Mouse (Mus musculus) Patski (cell line): ENCODE data around the gene Chn2. TPM values are rescaled to one million over a fixed set of nuclear protein-coding genes. Genes with fewer than 3 reads are reported as not detected.

Source experiments
- ATAC-seq: fragments of 100-300 bp; one replicate; pipeline ENCODE4 v1.8.0; 2021
- CTCF ChIA-PET: fragments of 350-600 bp; sonication (Branson Sonifier 250); formaldehyde crosslinking; loops from one replicate; lab custom pipeline; 2022; ENCODE audit warnings: inconsistent platforms; lab: Charles Lee
- POLR2A ChIA-PET: fragments of 350-600 bp; sonication (Branson Sonifier 250); formaldehyde crosslinking; loops from one replicate; lab custom pipeline; 2022; ENCODE audit warnings: antibody characterized with exemption, inconsistent platforms; lab: Charles Lee
- DNase-seq: peaks from one replicate; pipeline ENCODE4 v3.0.0-alpha.2; 2011; ENCODE audit warnings: low read depth, low spot score
- H3K27me3 ChIP-seq: fragments of 371-371 bp; one replicate; pipeline ENCODE4 v1.5.1; 2021
- CTCF ChIP-seq: fragments of 100-300 bp; IDR thresholded peaks from one replicate; pipeline ENCODE4 v1.5.1; 2021
- in situ Hi-C: fragments of 300-500 bp; cut with MboI; formaldehyde crosslinking; loops from 3 replicates; pipeline ENCODE4 v1.11.1; 2018; ENCODE audit warnings: low pct_unique_long_range_greater_than_20kb, mixed read lengths
- polyA plus RNA-seq: library from polyadenylated mRNA; unstranded; gene quantifications from one replicate; pipeline ENCODE4 v1.2.3, GENCODE M21; 2021

Chn2 gene
- polyA plus RNA-seq, 1 experiment from 2014 or later: 15.7 TPM

GRCm38 (mm10) chr6:54041386-54042043 lies 2.2 kb downstream of the Chn2 start:
- DNase-seq (no peak), ATAC-seq (no peak)
- no peak for TF ChIP-seq CTCF
- in situ Hi-C loops: no loop called here
- ChIA-PET CTCF (interaction anchor here (1.5 kb wide), 1 partner anchor 10 kb away, joined by 3 read pairs; no protein-coding TSS in a partner anchor), POLR2A (interaction anchor here (0.7 kb wide), 1 partner anchor 154 kb away, joined by 3 read pairs; no protein-coding TSS in a partner anchor)
- no peaks in the 10 kb centered on the region for H3K27me3 ChIP-seq

DNA sequence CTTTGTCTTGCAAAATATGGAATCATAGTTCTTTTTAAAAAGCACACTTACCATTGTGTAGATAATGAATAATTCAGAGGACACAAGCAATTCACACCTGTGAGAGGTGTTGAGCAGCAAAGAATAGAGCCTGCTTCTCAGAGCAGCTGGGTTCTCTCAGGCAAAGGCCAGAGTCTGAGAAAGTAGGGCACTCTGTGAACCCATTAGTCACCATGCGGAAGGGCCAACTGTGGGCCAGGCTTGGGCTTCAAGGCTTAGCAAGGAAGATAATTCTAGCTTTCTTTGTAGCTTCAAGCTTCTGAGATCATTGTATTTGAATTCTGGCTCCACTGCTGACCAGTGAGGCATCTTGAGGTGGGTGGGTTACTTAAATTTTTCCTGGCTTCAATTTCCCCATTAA lies 2.8 kb downstream of the Chn2 start:
- no peaks in the 10 kb centered on the region for H3K27me3 ChIP-seq
- ATAC-seq (no peak), DNase-seq (no peak)
- in situ Hi-C loops: no loop called here
- POLR2A ChIA-PET: no interaction called here
- no peak for TF ChIP-seq CTCF
- CTCF ChIA-PET: interaction anchor here (1.5 to 2.6 kb wide), 2 partner anchors 10 to 122 kb away, joined by 3 to 7 read pairs; no protein-coding TSS in a partner anchor

DNA sequence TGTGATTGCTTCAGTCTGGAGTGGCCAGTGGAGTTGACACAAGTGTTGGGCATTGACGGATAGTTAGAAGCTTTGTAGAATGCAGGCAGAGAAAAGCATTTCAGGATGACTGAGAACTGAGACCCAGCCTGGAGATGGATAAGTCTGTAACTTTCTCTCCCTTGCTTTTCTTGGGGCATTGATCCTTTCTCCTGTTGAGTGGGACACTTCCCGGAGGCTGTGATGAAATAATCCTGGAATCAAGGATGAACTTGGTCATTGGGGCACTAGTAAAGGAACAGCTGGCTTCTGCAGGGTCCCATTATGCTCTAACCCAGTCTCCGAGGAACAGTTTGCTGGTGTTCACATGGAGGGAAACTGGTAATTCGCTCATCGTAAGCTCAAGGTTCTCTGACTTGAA lies 4.2 kb downstream of the Chn2 start:
- in situ Hi-C loops: no loop called here
- CTCF ChIA-PET: interaction anchor here (0.9 to 2.6 kb wide), 5 partner anchors 10 to 121 kb away, joined by 3 to 7 read pairs (median 3); no protein-coding TSS in a partner anchor
- no peak for DNase-seq
- POLR2A ChIA-PET: no interaction called here
- TF ChIP-seq CTCF: no peak
- no peaks in the 10 kb centered on the region for H3K27me3 ChIP-seq
- ATAC-seq: no peak

DNA sequence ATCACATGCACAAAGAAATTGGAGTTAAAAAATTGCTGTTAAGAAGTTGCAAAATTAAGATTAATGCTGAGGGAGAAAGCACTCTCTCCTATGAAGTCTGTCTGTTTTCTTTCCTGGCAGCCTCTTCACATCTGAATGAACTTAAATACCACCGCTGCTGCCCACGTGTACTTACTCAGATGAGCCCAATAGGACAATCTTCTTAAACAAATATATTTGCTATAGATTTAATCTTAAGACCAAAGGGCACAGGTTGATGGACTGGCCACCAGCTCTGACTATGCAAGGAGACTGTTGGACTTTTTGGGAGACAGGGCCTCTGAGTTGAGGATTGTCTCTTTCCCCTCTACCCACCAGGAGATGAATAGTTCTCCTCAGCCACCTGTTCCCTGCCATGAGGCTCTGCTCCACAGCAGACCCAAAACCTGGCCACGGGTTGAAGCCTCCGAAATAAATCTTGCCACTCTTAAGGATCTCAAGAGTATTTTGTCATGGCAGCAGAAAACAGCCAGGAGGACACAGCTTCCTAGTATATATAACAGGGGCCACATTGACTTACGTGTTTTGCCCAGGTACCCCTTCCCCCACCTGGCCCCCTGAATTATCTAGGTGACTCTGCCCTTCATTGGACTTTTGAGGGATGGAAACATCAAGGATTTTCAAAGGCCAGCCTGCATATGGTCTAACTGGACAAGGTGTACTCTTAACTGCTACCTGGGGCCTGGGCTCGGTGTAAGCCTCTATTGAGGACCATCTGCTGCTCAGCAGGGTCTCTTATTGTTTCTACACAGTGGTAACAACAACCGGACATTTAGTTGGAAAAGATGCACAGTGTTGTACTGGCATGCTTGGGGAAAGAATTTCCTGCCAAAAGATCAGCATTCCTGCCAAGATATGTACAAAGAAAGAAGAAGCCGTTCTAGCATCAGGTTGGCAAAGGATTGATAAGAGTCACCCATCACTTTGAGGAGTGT lies 6.7 kb downstream of the Chn2 start:
- DNase-seq (no peak), ATAC-seq (no peak)
- TF ChIP-seq CTCF: no peak
- POLR2A ChIA-PET: no interaction called here
- CTCF ChIA-PET: interaction anchor here (1.1 kb wide), 1 partner anchor 118 kb away, joined by 3 read pairs; no protein-coding TSS in a partner anchor
- in situ Hi-C loops: no loop called here
- no peaks in the 10 kb centered on the region for H3K27me3 ChIP-seq

- TF ChIP-seq CTCF: no peak
- ChIA-PET CTCF (interaction anchor here (0.9 kb wide), 1 partner anchor 11 kb away, joined by 3 read pairs; no protein-coding TSS in a partner anchor), POLR2A (no interaction called here)
- no peak for DNase-seq
- H3K27me3 ChIP-seq: no peaks in the 10 kb centered on the region
- in situ Hi-C loops: no loop called here
- ATAC-seq: no peak
These were observed 7.8 kb downstream of the Chn2 start for GRCm38 (mm10) chr6:54046884-54047747.

DNA sequence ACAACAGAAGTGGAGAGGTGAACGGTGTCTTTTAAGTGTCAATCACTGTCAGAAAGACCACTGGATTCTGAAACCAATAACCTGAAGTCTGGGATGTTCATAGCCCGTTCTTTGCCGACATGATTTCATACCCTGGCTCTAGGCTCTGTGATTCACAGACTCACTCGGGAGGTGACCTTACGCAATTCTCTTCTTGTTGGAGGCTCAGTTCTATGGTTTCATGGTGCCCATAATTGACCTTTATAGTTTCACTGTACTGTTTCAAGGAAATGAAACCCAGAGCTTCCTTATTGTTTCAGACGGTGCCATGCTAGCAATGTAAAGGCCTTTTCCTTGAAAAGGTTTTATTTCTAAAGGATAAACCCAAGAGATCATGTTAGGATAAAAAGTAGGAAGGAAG lies 9.4 kb downstream of the Chn2 start:
- TF ChIP-seq CTCF: no peak
- ATAC-seq (no peak), DNase-seq (no peak)
- ChIA-PET POLR2A (no interaction called here), CTCF (no interaction called here)
- in situ Hi-C loops: no loop called here
- H3K27me3 ChIP-seq: no peaks in the 10 kb centered on the region

- H3K27me3 ChIP-seq: no peaks in the 10 kb centered on the region
- ATAC-seq (no peak), DNase-seq (no peak)
- ChIA-PET POLR2A (no interaction called here), CTCF (interaction anchor here (1.0 to 1.5 kb wide), 3 partner anchors 12 to 21 kb away, joined by 3 to 5 read pairs (median 4); partner anchors contain the start of gene Chn2)
- in situ Hi-C loops: no loop called here
- no peak for TF ChIP-seq CTCF
These were observed 11.8 kb downstream of the Chn2 start for GRCm38 (mm10) chr6:54051173-54051572.

- ChIA-PET POLR2A (interaction anchor here (0.5 kb wide), 1 partner anchor 1146 kb away, joined by 3 read pairs; no protein-coding TSS in a partner anchor), CTCF (interaction anchor here (0.9 to 1.5 kb wide), 4 partner anchors 10 to 22 kb away, joined by 3 to 5 read pairs (median 4); partner anchors contain the start of gene Chn2)
- no peak for ATAC-seq
These were observed 12.8 kb downstream of the Chn2 start for GRCm38 (mm10) chr6:54052124-54052523.

DNA sequence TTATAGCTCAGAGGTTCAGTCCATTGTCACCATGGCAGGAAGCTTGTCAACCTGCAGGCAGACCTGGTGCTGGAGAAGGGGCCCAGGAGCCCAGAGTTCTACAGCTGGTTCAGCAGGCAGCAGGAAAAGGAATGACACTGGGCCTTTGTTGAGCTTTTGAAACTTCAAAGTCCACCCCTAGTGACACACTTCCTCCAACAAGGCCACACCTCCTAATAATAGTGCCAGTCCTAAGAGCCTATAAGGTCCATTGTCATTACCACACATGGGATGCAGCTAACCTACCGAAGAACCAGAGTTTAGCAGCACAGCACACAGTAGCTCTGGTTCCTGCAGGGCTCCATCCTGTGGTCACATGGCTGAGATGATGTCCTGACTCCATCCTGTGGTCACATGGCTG lies 13.3 kb downstream of the Chn2 start:
- DNase-seq (no peak), ATAC-seq (no peak)
- ChIA-PET CTCF (interaction anchor here (1.4 to 1.5 kb wide), 2 partner anchors 18 to 23 kb away, joined by 4 to 5 read pairs; no protein-coding TSS in a partner anchor), POLR2A (interaction anchor here (0.5 kb wide), 1 partner anchor 1146 kb away, joined by 3 read pairs; no protein-coding TSS in a partner anchor)
- in situ Hi-C loops: no loop called here
- no peaks in the 10 kb centered on the region for H3K27me3 ChIP-seq
- TF ChIP-seq CTCF: no peak

More at GRCm38 (mm10) chr6:54052124-54052523, 12.8 kb downstream of the Chn2 start:
- in situ Hi-C loops: no loop called here
- DNase-seq: no peak
- H3K27me3 ChIP-seq: no peaks in the 10 kb centered on the region
- no peak for TF ChIP-seq CTCF
